11 mouse cellular contexts compared by ENCODE assay signal in the genomic region with DNA sequence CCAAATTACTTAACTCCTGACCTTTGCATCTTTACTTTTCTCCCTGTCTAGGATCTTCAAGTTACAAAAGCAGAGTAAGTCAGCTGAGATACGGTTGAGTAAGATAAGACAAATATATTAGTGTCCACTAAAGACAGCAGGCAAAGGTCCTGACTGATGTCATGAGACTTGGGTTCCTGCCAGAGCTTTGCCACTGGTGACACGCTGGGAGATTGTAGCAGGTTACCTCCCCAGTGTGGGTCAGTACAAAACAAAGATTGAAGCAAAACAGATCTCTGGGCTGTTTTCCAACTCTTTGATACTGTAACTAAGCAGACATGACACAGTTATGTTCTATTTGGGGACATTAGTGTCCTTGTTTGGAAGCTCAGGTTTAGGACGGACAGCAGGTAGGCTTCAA.
DNase-seq lines count a peak whose midpoint lies in the region; ATAC-seq and TF ChIP-seq lines count a peak whose summit lies in the region.
"Had no signal": no experiment of that assay in that cellular context is flagged by ENCODE, and none has a peak within 500 bp of the region (broad histone marks: within the 10 kb centered on the region; RNA-seq: fewer than 3 reads in every experiment).

No protein-coding gene starts in this region.

- no peaks in the 10 kb centered on the region for H3K27me3 ChIP-seq in intestine, postnatal 0 days (replicated peaks; ENCODE audit: control insufficient read depth, insufficient read depth, low read length)
- no peaks in the 10 kb centered on the region for H3K27me3 ChIP-seq in intestine, embryonic 15.5 days (replicated peaks)
- H3K27me3 ChIP-seq in heart, embryonic 16.5 days (ENCODE audit: control insufficient read depth, insufficient read depth, low read length), result no peaks in the 10 kb centered on the region
- H3K27me3 ChIP-seq in liver, embryonic 14.5 days (ENCODE audit: control insufficient read depth, insufficient read depth, low read length), result no peaks in the 10 kb centered on the region
- no peaks in the 10 kb centered on the region for H3K27me3 ChIP-seq in hindbrain, embryonic 10.5 days (ENCODE audit: insufficient read depth, poor library complexity, severe bottlenecking)
- H3K27me3 ChIP-seq: lung, embryonic 15.5 days had no signal

- no peak overlapping the region for H3K4me3 ChIP-seq in intestine, postnatal 0 days (ENCODE audit: low read depth, low read length)
- H3K4me3 ChIP-seq in intestine, embryonic 15.5 days (replicated peaks), result no peak overlapping the region
- H3K4me3 ChIP-seq in heart, embryonic 16.5 days (ENCODE audit: low read length), result no peak overlapping the region
- no peak overlapping the region for H3K4me3 ChIP-seq in liver, embryonic 14.5 days (ENCODE audit: insufficient read depth in 1 of 2, low read depth in 2 of 2, low read length in 2 of 2)
- no peak overlapping the region for H3K4me3 ChIP-seq in hindbrain, embryonic 10.5 days
- H3K4me3 ChIP-seq: lung, embryonic 15.5 days had no signal

- no peaks in the 10 kb centered on the region for H3K36me3 ChIP-seq in intestine, postnatal 0 days (ENCODE audit: control insufficient read depth, insufficient read depth)
- no peaks in the 10 kb centered on the region for H3K36me3 ChIP-seq in intestine, embryonic 15.5 days
- H3K36me3 ChIP-seq in heart, embryonic 16.5 days (ENCODE audit: control insufficient read depth, insufficient read depth), result no peaks in the 10 kb centered on the region
- no peaks in the 10 kb centered on the region for H3K36me3 ChIP-seq in liver, embryonic 14.5 days (replicated peaks; ENCODE audit: control insufficient read depth, insufficient read depth, low read depth)
- no peaks in the 10 kb centered on the region for H3K36me3 ChIP-seq in hindbrain, embryonic 10.5 days
- H3K36me3 ChIP-seq: lung, embryonic 15.5 days had no signal

- no peak overlapping the region for H3K27ac ChIP-seq in intestine, postnatal 0 days (ENCODE audit: low read depth, low read length)
- no peak overlapping the region for H3K27ac ChIP-seq in intestine, embryonic 15.5 days
- peak overlapping the region; percentile 53 for H3K27ac ChIP-seq in heart, embryonic 16.5 days (ENCODE audit: low read length)
- H3K27ac ChIP-seq in liver, embryonic 14.5 days, result no peak overlapping the region
- no peak overlapping the region for H3K27ac ChIP-seq in hindbrain, embryonic 10.5 days
- H3K27ac ChIP-seq: lung, embryonic 15.5 days had no signal

- no peak for TF ChIP-seq EP300 in liver, embryonic 14.5 days (IDR thresholded peaks at IDR 0.05; ENCODE audit: low read depth)

- H3K4me1 ChIP-seq in intestine, postnatal 0 days (replicated peaks; ENCODE audit: control insufficient read depth, insufficient read depth, low read length), result no peaks in the 10 kb centered on the region
- H3K4me1 ChIP-seq in intestine, embryonic 15.5 days (replicated peaks), result no peaks in the 10 kb centered on the region
- H3K4me1 ChIP-seq in heart, embryonic 16.5 days (ENCODE audit: control insufficient read depth, insufficient read depth, low read length), result peaks cover 13% of the 10 kb centered on the region
- H3K4me1 ChIP-seq in liver, embryonic 14.5 days (replicated peaks; ENCODE audit: control insufficient read depth in 2 of 2, insufficient read depth in 2 of 2, low read length in 1 of 2), result no peaks in the 10 kb centered on the region
- no peaks in the 10 kb centered on the region; the same call in 1 of the 2 replicates for H3K4me1 ChIP-seq in hindbrain, embryonic 10.5 days (replicated peaks)

- peak; percentile 53; the same call in 1 of the 2 replicates for ATAC-seq in intestine, postnatal 0 days
- no peak for ATAC-seq in intestine, embryonic 15.5 days
- ATAC-seq in heart, embryonic 16.5 days (replicated peaks; ENCODE audit: extremely low read depth, insufficient read depth, low FRiP score), result peak; percentile 78
- peak; percentile 43 for ATAC-seq in liver, embryonic 14.5 days (ENCODE audit: insufficient read depth)

- peak; percentile 69 for DNase-seq in adrenal gland, adult 2 months
- peak; percentile 12 to 17 (median 14) for DNase-seq in liver, embryonic 14.5 days (ENCODE audit: low read depth in 3 of 3, low spot score in 3 of 3)
- no peak for DNase-seq in gastrocnemius, adult 8-10 months (ENCODE audit: low spot score in 2 of 2)
- no peak for DNase-seq in hindbrain, embryonic 10.5 days (ENCODE audit: low spot score)
- DNase-seq in cerebellum, adult 18-20 months, result no peak
- DNase-seq: right cerebral cortex, postnatal 25 days; thymus, adult 2 months had no signal

- no peaks in the 10 kb centered on the region for H3K9me3 ChIP-seq in intestine, postnatal 0 days (ENCODE audit: control insufficient read depth)
- no peaks in the 10 kb centered on the region for H3K9me3 ChIP-seq in intestine, embryonic 15.5 days
- no peaks in the 10 kb centered on the region for H3K9me3 ChIP-seq in heart, embryonic 16.5 days (replicated peaks; ENCODE audit: control insufficient read depth, low read length)
- H3K9me3 ChIP-seq in liver, embryonic 14.5 days (ENCODE audit: control insufficient read depth, low read length), result no peaks in the 10 kb centered on the region
- H3K9me3 ChIP-seq in hindbrain, embryonic 10.5 days, result no peaks in the 10 kb centered on the region
- H3K9me3 ChIP-seq: lung, embryonic 15.5 days had no signal

- 38% methylated on average over 3 of the region's 3 CpGs for WGBS in intestine, postnatal 0 days
- WGBS in intestine, embryonic 15.5 days, result 35% methylated on average over 3 of the region's 3 CpGs
- WGBS in heart, embryonic 16.5 days, result 17% methylated on average over 3 of the region's 3 CpGs
- WGBS in liver, embryonic 14.5 days (ENCODE audit: insufficient replicate concordance), result 39% methylated on average over 3 of the region's 3 CpGs
- 70% methylated on average over 3 of the region's 3 CpGs for WGBS in hindbrain, embryonic 10.5 days

- no peak overlapping the region for H3K4me2 ChIP-seq in intestine, postnatal 0 days (replicated peaks; ENCODE audit: low read depth)
- H3K4me2 ChIP-seq in intestine, embryonic 15.5 days (replicated peaks), result no peak overlapping the region
- H3K4me2 ChIP-seq in heart, embryonic 16.5 days (ENCODE audit: low read depth, low read length), result no peak overlapping the region
- no peak overlapping the region for H3K4me2 ChIP-seq in liver, embryonic 14.5 days (ENCODE audit: low read depth)
- H3K4me2 ChIP-seq: lung, embryonic 15.5 days had no signal

- H3K9ac ChIP-seq in intestine, postnatal 0 days (ENCODE audit: low read depth, low read length), result no peak overlapping the region
- H3K9ac ChIP-seq in intestine, embryonic 15.5 days, result no peak overlapping the region
- no peak overlapping the region for H3K9ac ChIP-seq in heart, embryonic 16.5 days (ENCODE audit: low read length)
- no peak overlapping the region for H3K9ac ChIP-seq in liver, embryonic 14.5 days (replicated peaks)
- H3K9ac ChIP-seq: lung, embryonic 15.5 days had no signal

- TF ChIP-seq CTCF in intestine, postnatal 0 days (IDR thresholded peaks at IDR 0.05; ENCODE audit: low read depth), result no peak
- TF ChIP-seq CTCF in liver, embryonic 14.5 days (IDR thresholded peaks at IDR 0.05; ENCODE audit: low read depth), result no peak

Comparison
In these comparisons a context has a peak if more than half of its experiments do, and no peak if none do; other contexts are left out.
1. DNase-seq: peak in adrenal gland, adult 2 months (single experiment) and liver, embryonic 14.5 days (3 of 3); none in gastrocnemius, adult 8-10 months (0 of 2), hindbrain, embryonic 10.5 days (single experiment) and cerebellum, adult 18-20 months (0 of 2).